Comparison of ENCODE assay signal across 22 mouse cellular contexts in genomic region chr19:42006568-42006967, GRCm38 (mm10). TPM values are rescaled to one million over a fixed set of nuclear protein-coding genes. Genes with fewer than 3 reads are reported as not detected.
A peak's percentile ranks its signal among the peaks of the same experiment; 100 is the strongest.
DNase-seq lines count a peak whose midpoint lies in the region; ATAC-seq and TF ChIP-seq lines count a peak whose summit lies in the region.
"Had no signal": no experiment of that assay in that cellular context is flagged by ENCODE, and none has a peak within 500 bp of the region (broad histone marks: within the 10 kb centered on the region; RNA-seq: fewer than 3 reads in every experiment).

No protein-coding gene starts in this region.

- peaks cover 74% of the 10 kb centered on the region for H3K4me1 ChIP-seq in kidney, embryonic 15.5 days
- H3K4me1 ChIP-seq in kidney, embryonic 14.5 days (ENCODE audit: control insufficient read depth, insufficient read depth, low read length), result peaks cover 37% of the 10 kb centered on the region
- peaks cover 2% of the 10 kb centered on the region; the same call in 1 of the 2 replicates for H3K4me1 ChIP-seq in lung, postnatal 0 days (ENCODE audit: insufficient read depth, low read depth, low read length)
- H3K4me1 ChIP-seq: forebrain, embryonic 12.5 days; hindbrain, embryonic 15.5 days had no signal

- H3ac ChIP-seq in myocyte (ENCODE audit: control insufficient read depth, insufficient read length), result no peak overlapping the region

- H3K27ac ChIP-seq in kidney, embryonic 15.5 days, result peak overlapping the region; percentile 39
- no peak overlapping the region for H3K27ac ChIP-seq in kidney, embryonic 14.5 days (ENCODE audit: low read depth, low read length)
- H3K27ac ChIP-seq in lung, postnatal 0 days (ENCODE audit: low read length), result no peak overlapping the region
- H3K27ac ChIP-seq: embryonic facial prominence, embryonic 12.5 days; forebrain, embryonic 12.5 days; hindbrain, embryonic 10.5 days; hindbrain, embryonic 15.5 days had no signal

- H3K4me2 ChIP-seq in kidney, embryonic 15.5 days, result no peak overlapping the region
- H3K4me2 ChIP-seq in kidney, embryonic 14.5 days (replicated peaks; ENCODE audit: low read depth, low read length), result no peak overlapping the region
- H3K4me2 ChIP-seq in lung, postnatal 0 days (replicated peaks; ENCODE audit: low read depth, low read length), result no peak overlapping the region
- H3K4me2 ChIP-seq in myocyte (ENCODE audit: low read depth), result peak overlapping the region; percentile 44
- H3K4me2 ChIP-seq: embryonic facial prominence, embryonic 12.5 days; forebrain, embryonic 12.5 days; heart, embryonic 15.5 days; hindbrain, embryonic 15.5 days had no signal

- H3K27me3 ChIP-seq in kidney, embryonic 15.5 days, result no peaks in the 10 kb centered on the region
- no peaks in the 10 kb centered on the region for H3K27me3 ChIP-seq in kidney, embryonic 14.5 days (ENCODE audit: control insufficient read depth, insufficient read depth, low read length)
- H3K27me3 ChIP-seq in lung, postnatal 0 days (replicated peaks; ENCODE audit: insufficient read depth, low read length), result no peaks in the 10 kb centered on the region
- no peaks in the 10 kb centered on the region for H3K27me3 ChIP-seq in myocyte (ENCODE audit: control insufficient read depth, insufficient read depth, insufficient read length)
- H3K27me3 ChIP-seq: CH12.LX; embryonic facial prominence, embryonic 12.5 days; forebrain, embryonic 12.5 days; heart, embryonic 15.5 days; hindbrain, embryonic 15.5 days had no signal

- peak; percentile 28 for DNase-seq in lung, postnatal 0 days (ENCODE audit: low spot score)
- no peak for DNase-seq in lung, postnatal 14 days
- DNase-seq in Muller cell, postnatal 12 days (ENCODE audit: inconsistent ontology term), result peak; percentile 81
- no peak for DNase-seq in layer of hippocampus, postnatal 25 days (ENCODE audit: extremely low spot score in 1 of 2, low spot score in 1 of 2)
- no peak for DNase-seq in T-cell, adult 2 months (ENCODE audit: low spot score)
- DNase-seq: adrenal gland, postnatal 10 days; cerebellum, adult 11-12 months; cerebellum, adult 9-10 months; cerebellum, postnatal 25 days; forebrain, postnatal 0 days; gastrocnemius, postnatal 25 days; heart, postnatal 14 days had no signal

- H3K9ac ChIP-seq in kidney, embryonic 15.5 days, result no peak overlapping the region
- no peak overlapping the region for H3K9ac ChIP-seq in kidney, embryonic 14.5 days (ENCODE audit: low read depth, low read length)
- H3K9ac ChIP-seq in lung, postnatal 0 days (replicated peaks; ENCODE audit: low read depth), result no peak overlapping the region
- H3K9ac ChIP-seq: embryonic facial prominence, embryonic 12.5 days; forebrain, embryonic 12.5 days; forebrain, postnatal 0 days; heart, embryonic 15.5 days; hindbrain, embryonic 15.5 days had no signal

- H3K4me3 ChIP-seq in kidney, embryonic 15.5 days (replicated peaks), result no peak overlapping the region
- no peak overlapping the region for H3K4me3 ChIP-seq in kidney, embryonic 14.5 days (ENCODE audit: low read length)
- H3K4me3 ChIP-seq in lung, postnatal 0 days (ENCODE audit: low read depth, low read length), result no peak overlapping the region
- no peak overlapping the region for H3K4me3 ChIP-seq in myocyte
- H3K4me3 ChIP-seq: embryonic facial prominence, embryonic 12.5 days; forebrain, embryonic 12.5 days; heart, embryonic 15.5 days; hindbrain, embryonic 10.5 days; hindbrain, embryonic 15.5 days had no signal

- peaks cover 94% of the 10 kb centered on the region for H3K79me2 ChIP-seq in myocyte (ENCODE audit: control insufficient read depth, insufficient read depth)

- H3K36me3 ChIP-seq in kidney, embryonic 15.5 days, result no peaks in the 10 kb centered on the region
- no peaks in the 10 kb centered on the region for H3K36me3 ChIP-seq in kidney, embryonic 14.5 days (ENCODE audit: control insufficient read depth, insufficient read depth, low read length)
- no peaks in the 10 kb centered on the region; the same call in 1 of the 2 replicates for H3K36me3 ChIP-seq in lung, postnatal 0 days (ENCODE audit: insufficient read depth, low read length)
- no peaks in the 10 kb centered on the region for H3K36me3 ChIP-seq in myocyte (ENCODE audit: control insufficient read depth, insufficient read depth)
- H3K36me3 ChIP-seq: embryonic facial prominence, embryonic 12.5 days; forebrain, embryonic 12.5 days; heart, embryonic 15.5 days; hindbrain, embryonic 10.5 days; hindbrain, embryonic 15.5 days had no signal

- no peak for TF ChIP-seq CTCF in lung, postnatal 0 days (IDR thresholded peaks at IDR 0.05)

- no peak for TF ChIP-seq EP300 in lung, postnatal 0 days (IDR thresholded peaks at IDR 0.05)

- H3K9me3 ChIP-seq in kidney, embryonic 15.5 days (replicated peaks), result no peaks in the 10 kb centered on the region
- no peaks in the 10 kb centered on the region for H3K9me3 ChIP-seq in kidney, embryonic 14.5 days (ENCODE audit: control insufficient read depth, low read length)
- H3K9me3 ChIP-seq in lung, postnatal 0 days (ENCODE audit: low read length), result no peaks in the 10 kb centered on the region
- H3K9me3 ChIP-seq: embryonic facial prominence, embryonic 12.5 days; forebrain, embryonic 12.5 days; heart, embryonic 15.5 days; hindbrain, embryonic 10.5 days; hindbrain, embryonic 15.5 days had no signal

- no peak for TF ChIP-seq POLR2A in myocyte (IDR thresholded peaks at IDR 0.05; ENCODE audit: insufficient read length, low read depth)

- ATAC-seq in kidney, embryonic 15.5 days (replicated peaks; ENCODE audit: low FRiP score), result no peak
- ATAC-seq in kidney, embryonic 14.5 days (ENCODE audit: low FRiP score, low TSS enrichment), result no peak
- ATAC-seq in lung, postnatal 0 days, result no peak
- ATAC-seq: forebrain, postnatal 0 days had no signal

- 46% methylated on average over 8 of the region's 8 CpGs for WGBS in kidney, embryonic 15.5 days
- WGBS in kidney, embryonic 14.5 days, result 45% methylated on average over 8 of the region's 8 CpGs
- WGBS in lung, postnatal 0 days, result 59% methylated on average over 8 of the region's 8 CpGs

TF ChIP-seq in myocyte, 11 proteins besides CTCF, POLR2A, EP300 and RAD21:
- TF ChIP-seq TCF3 (IDR thresholded peaks at IDR 0.05; ENCODE audit: insufficient read length, low read depth), result no peak
- no peak for TF ChIP-seq E2F4 (IDR thresholded peaks at IDR 0.05; ENCODE audit: insufficient read depth)
- TF ChIP-seq POLR2AphosphoS2 (IDR thresholded peaks at IDR 0.05; ENCODE audit: insufficient read length, low read depth), result peak; percentile 15
- no peak for TF ChIP-seq MYOG (IDR thresholded peaks at IDR 0.05; ENCODE audit: control insufficient read depth in 1 of 3, insufficient read depth in 1 of 3, insufficient read length in 2 of 3, low read depth in 2 of 3)
- TF ChIP-seq USF1 (IDR thresholded peaks at IDR 0.05; ENCODE audit: low read depth), result no peak

RNA-seq across cellular contexts. Expression of gene Ubtd1, which starts 25.0 kb away (rescaled TPM):
- 29.0 and 32.3 TPM in 2 replicates for polyA plus RNA-seq in kidney, embryonic 15.5 days (2015; fragmentation: Nextera tagmentation; extraction: Ambion mirVana)
- 23.1 and 29.8 TPM in 2 replicates for polyA plus RNA-seq in kidney, embryonic 14.5 days (2014; fragmentation: Nextera tagmentation; extraction: Ambion mirVana)
- 21.3 and 23.2 TPM in 2 replicates for polyA plus RNA-seq in lung, postnatal 0 days (2015; fragmentation: Nextera tagmentation; extraction: Ambion mirVana)
- 141 TPM for polyA plus RNA-seq in myocyte (2012; fragmentation: generic; extraction: Trizol)
- 10 to 100 TPM; 13.7 to 14.0 TPM for total RNA-seq in layer of hippocampus, postnatal 25 days (2021)

RNA-seq across cellular contexts. Expression of gene Mms19, which starts 25.6 kb away (rescaled TPM):
- polyA plus RNA-seq in kidney, embryonic 15.5 days (2015; fragmentation: Nextera tagmentation; extraction: Ambion mirVana), result 40.6 and 45.6 TPM in 2 replicates
- 33.4 and 42.3 TPM in 2 replicates for polyA plus RNA-seq in kidney, embryonic 14.5 days (2014; fragmentation: Nextera tagmentation; extraction: Ambion mirVana)
- polyA plus RNA-seq in lung, postnatal 0 days (2015; fragmentation: Nextera tagmentation; extraction: Ambion mirVana), result 12.8 and 16.5 TPM in 2 replicates
- 34.2 TPM for polyA plus RNA-seq in myocyte (2012; fragmentation: generic; extraction: Trizol)
- total RNA-seq in layer of hippocampus, postnatal 25 days (2021), result 10 to 100 TPM; 28.6 to 42.0 TPM

RNA-seq across cellular contexts. Expression of gene Ankrd2, which starts 29.2 kb away (rescaled TPM):
- polyA plus RNA-seq in kidney, embryonic 15.5 days (2015; fragmentation: Nextera tagmentation; extraction: Ambion mirVana), result 0.35 TPM in 1 of 2 replicates, not detected in the other
- not detected in 2 replicates for polyA plus RNA-seq in kidney, embryonic 14.5 days (2014; fragmentation: Nextera tagmentation; extraction: Ambion mirVana)
- 0.53 and 0.62 TPM in 2 replicates for polyA plus RNA-seq in lung, postnatal 0 days (2015; fragmentation: Nextera tagmentation; extraction: Ambion mirVana)
- 110 TPM for polyA plus RNA-seq in myocyte (2012; fragmentation: generic; extraction: Trizol)
- not detected for total RNA-seq in layer of hippocampus, postnatal 25 days (2021)
- total RNA-seq: CH12.LX; forebrain, postnatal 0 days; granulocyte monocyte progenitor cell, adult 5-6 weeks; heart, postnatal 14 days had no signal
- polyA plus RNA-seq: heart, embryonic 15.5 days; hindbrain, embryonic 10.5 days had no signal

RNA-seq across cellular contexts. Expression of gene Hoga1, which starts 38.8 kb away (rescaled TPM):
- polyA plus RNA-seq in kidney, embryonic 15.5 days (2015; fragmentation: Nextera tagmentation; extraction: Ambion mirVana), result 19.7 and 21.1 TPM in 2 replicates
- polyA plus RNA-seq in kidney, embryonic 14.5 days (2014; fragmentation: Nextera tagmentation; extraction: Ambion mirVana), result 7.2 and 9.8 TPM in 2 replicates
- 4.9 and 6.4 TPM in 2 replicates for polyA plus RNA-seq in lung, postnatal 0 days (2015; fragmentation: Nextera tagmentation; extraction: Ambion mirVana)
- 2.4 TPM for polyA plus RNA-seq in myocyte (2012; fragmentation: generic; extraction: Trizol)
- 1 to 10 TPM; 5.2 to 8.2 TPM for total RNA-seq in layer of hippocampus, postnatal 25 days (2021)
- total RNA-seq: CH12.LX; granulocyte monocyte progenitor cell, adult 5-6 weeks had no signal

RNA-seq across cellular contexts. Expression of gene 4933411K16Rik, which starts 45.5 kb away (rescaled TPM):
- 0.54 and 0.62 TPM in 2 replicates for polyA plus RNA-seq in kidney, embryonic 15.5 days (2015; fragmentation: Nextera tagmentation; extraction: Ambion mirVana)
- 0.33 and 0.61 TPM in 2 replicates for polyA plus RNA-seq in kidney, embryonic 14.5 days (2014; fragmentation: Nextera tagmentation; extraction: Ambion mirVana)
- polyA plus RNA-seq in lung, postnatal 0 days (2015; fragmentation: Nextera tagmentation; extraction: Ambion mirVana), result 0.10 and 0.14 TPM in 2 replicates
- polyA plus RNA-seq in myocyte (2012; fragmentation: generic; extraction: Trizol), result 0.30 TPM
- 1 to 10 TPM in 1 of 2 experiments, under 1 TPM in 1; 0.76 to 1.6 TPM for total RNA-seq in layer of hippocampus, postnatal 25 days (2021)
- total RNA-seq: CH12.LX; granulocyte monocyte progenitor cell, adult 5-6 weeks had no signal
- polyA plus RNA-seq: embryonic facial prominence, embryonic 12.5 days; forebrain, postnatal 0 days; heart, embryonic 15.5 days; hindbrain, embryonic 10.5 days had no signal

Comparison
In these comparisons a context has a peak if more than half of its experiments do, and no peak if none do; other contexts are left out.
1. DNase-seq: peak in lung, postnatal 0 days (single experiment) and Muller cell, postnatal 12 days (single experiment); none in lung, postnatal 14 days (single experiment), layer of hippocampus, postnatal 25 days (0 of 2) and T-cell, adult 2 months (single experiment).
2. RNA of gene Ankrd2, which starts 29.2 kb away (polyA plus RNA-seq): 110 TPM in myocyte (single experiment); 0.53 to 0.62 TPM in lung, postnatal 0 days, 0.35 TPM in kidney, embryonic 15.5 days and not detected in kidney, embryonic 14.5 days; every median in the first group is over 10 times any median in the second.